Mouse (Mus musculus): ENCODE measurements around the gene Zfp986.
"Not testable (repeated sequence)": the region's sequence is repeated elsewhere in the genome, so short reads cannot be mapped to it uniquely, and the experiment has no call there.

- TF ChIP-seq CTCF (conservative IDR thresholded peaks at IDR 0.05; ENCODE audit: insufficient read depth, insufficient read length, low read depth, low read length); POLR2A (IDR thresholded peaks at IDR 0.05; ENCODE audit: low read depth, low read length): not testable (repeated sequence)
Observed at GRCm38 (mm10) chr4:145846793-145847192, 21.8 kb upstream of the Zfp986 start.
